20 mouse cellular contexts compared by ENCODE assay signal in genomic region chr15:62170337-62170736, GRCm38 (mm10).
DNase-seq lines count a peak whose midpoint lies in the region; ATAC-seq and TF ChIP-seq lines count a peak whose summit lies in the region.
"Had no signal": no experiment of that assay in that cellular context is flagged by ENCODE, and none has a peak within 500 bp of the region (broad histone marks: within the 10 kb centered on the region; RNA-seq: fewer than 3 reads in every experiment).

No protein-coding gene starts in this region.

- WGBS in thymus, adult 2 months: 89% methylated on average over 4 of the region's 4 CpGs
- WGBS in liver, embryonic 13.5 days (ENCODE audit: insufficient replicate concordance): 76% methylated on average over 4 of the region's 4 CpGs

- ATAC-seq in liver, embryonic 13.5 days (ENCODE audit: low read depth): no peak
- ATAC-seq: forebrain, embryonic 14.5 days had no signal

- H3K4me2 ChIP-seq in liver, embryonic 13.5 days: no peak overlapping the region
- H3K4me2 ChIP-seq: embryonic facial prominence, embryonic 12.5 days; embryonic facial prominence, embryonic 15.5 days; heart, embryonic 11.5 days; hindbrain, embryonic 12.5 days; hindbrain, embryonic 15.5 days had no signal

- no peaks in the 10 kb centered on the region for H3K36me3 ChIP-seq in thymus, adult 2 months (ENCODE audit: control insufficient read depth, insufficient read depth, low read length)
- H3K36me3 ChIP-seq in MEL (ENCODE audit: control insufficient read depth in 1 of 2, insufficient read depth in 2 of 2, low read length in 2 of 2): peaks cover 11 to 43% of the 10 kb centered on the region in 2 experiments
- no peaks in the 10 kb centered on the region for H3K36me3 ChIP-seq in liver, embryonic 13.5 days
- H3K36me3 ChIP-seq: embryonic facial prominence, embryonic 12.5 days; embryonic facial prominence, embryonic 15.5 days; hindbrain, embryonic 12.5 days; hindbrain, embryonic 15.5 days had no signal

- TF ChIP-seq CTCF in thymus, adult 2 months (IDR thresholded peaks at IDR 0.05; ENCODE audit: borderline replicate concordance, control insufficient read depth, extremely low read depth, insufficient read depth, low read length, poor library complexity): no peak
- TF ChIP-seq CTCF in MEL (IDR thresholded peaks at IDR 0.05 in 2 of 3, conservative IDR thresholded peaks at IDR 0.05 in 1 of 3; ENCODE audit: control insufficient read depth in 1 of 3, insufficient read depth in 1 of 3, low read depth in 2 of 3, low read length in 3 of 3, poor library complexity in 1 of 3, severe bottlenecking in 1 of 3): no peak

- peaks cover 44% of the 10 kb centered on the region for H3K79me2 ChIP-seq in MEL (ENCODE audit: control insufficient read depth, insufficient read depth, low read length, poor library complexity)

- H3K9me3 ChIP-seq in MEL (replicated peaks; ENCODE audit: insufficient read depth, low read length): no peaks in the 10 kb centered on the region
- H3K9me3 ChIP-seq in liver, embryonic 13.5 days (replicated peaks): no peaks in the 10 kb centered on the region
- H3K9me3 ChIP-seq: embryonic facial prominence, embryonic 12.5 days; embryonic facial prominence, embryonic 15.5 days; G1E; hindbrain, embryonic 12.5 days; hindbrain, embryonic 15.5 days had no signal

- no peak for TF ChIP-seq EP300 in MEL (IDR thresholded peaks at IDR 0.05; ENCODE audit: low read depth in 1 of 2, low read length in 2 of 2)

- TF ChIP-seq POLR2A in thymus, adult 2 months (IDR thresholded peaks at IDR 0.05; ENCODE audit: control insufficient read depth, extremely low read depth, insufficient read depth, low read length, poor library complexity): no peak
- no peak for TF ChIP-seq POLR2A in MEL (IDR thresholded peaks at IDR 0.05; ENCODE audit: control insufficient read depth in 1 of 2, insufficient read depth in 1 of 2, low read depth in 1 of 2, low read length in 2 of 2, poor library complexity in 1 of 2)

- H3K4me1 ChIP-seq in thymus, adult 2 months (replicated peaks; ENCODE audit: control insufficient read depth, insufficient read depth, low read length): peaks cover 21% of the 10 kb centered on the region
- H3K4me1 ChIP-seq in MEL (ENCODE audit: control insufficient read depth in 1 of 2, insufficient read depth in 2 of 2, low read length in 2 of 2): peaks cover 16 to 33% of the 10 kb centered on the region in 2 experiments
- peaks cover 61% of the 10 kb centered on the region for H3K4me1 ChIP-seq in liver, embryonic 13.5 days (replicated peaks)
- H3K4me1 ChIP-seq: embryonic facial prominence, embryonic 12.5 days; embryonic facial prominence, embryonic 15.5 days; hindbrain, embryonic 12.5 days; hindbrain, embryonic 15.5 days had no signal

- no peak overlapping the region for H3K9ac ChIP-seq in MEL (ENCODE audit: control insufficient read depth, low read depth, low read length, poor library complexity, severe bottlenecking)
- no peak overlapping the region for H3K9ac ChIP-seq in liver, embryonic 13.5 days
- H3K9ac ChIP-seq: embryonic facial prominence, embryonic 12.5 days; embryonic facial prominence, embryonic 15.5 days; hindbrain, embryonic 12.5 days; hindbrain, embryonic 15.5 days had no signal

- H3K27me3 ChIP-seq in thymus, adult 2 months (ENCODE audit: control insufficient read depth, insufficient read depth, low read length): no peaks in the 10 kb centered on the region
- H3K27me3 ChIP-seq in MEL (ENCODE audit: control insufficient read depth in 1 of 2, insufficient read depth in 2 of 2, low read length in 2 of 2): no peaks in the 10 kb centered on the region
- no peaks in the 10 kb centered on the region for H3K27me3 ChIP-seq in liver, embryonic 13.5 days
- H3K27me3 ChIP-seq: embryonic facial prominence, embryonic 12.5 days; embryonic facial prominence, embryonic 15.5 days; hindbrain, embryonic 12.5 days; hindbrain, embryonic 15.5 days had no signal

- H3K4me3 ChIP-seq in thymus, adult 2 months (ENCODE audit: control insufficient read depth, insufficient read depth, low read length): no peak overlapping the region
- H3K4me3 ChIP-seq in MEL (ENCODE audit: control insufficient read depth in 1 of 2, insufficient read depth in 1 of 2, low read depth in 2 of 2, low read length in 2 of 2): no peak overlapping the region
- H3K4me3 ChIP-seq in liver, embryonic 13.5 days (replicated peaks): no peak overlapping the region
- H3K4me3 ChIP-seq: embryonic facial prominence, embryonic 12.5 days; embryonic facial prominence, embryonic 15.5 days; hindbrain, embryonic 12.5 days; hindbrain, embryonic 15.5 days had no signal

- DNase-seq in thymus, adult 2 months: no peak
- no peak for DNase-seq in thymus, postnatal 25 days
- DNase-seq in MEL (ENCODE audit: low read depth, low spot score): no peak
- DNase-seq in liver, embryonic 13.5 days: no peak
- DNase-seq in right cerebral cortex, postnatal 10 days (ENCODE audit: low spot score in 2 of 2): no peak
- no peak for DNase-seq in cerebellum, postnatal 25 days
- DNase-seq: adrenal gland, adult 8-10 months; adrenal gland, postnatal 25 days; cerebellum, adult 18-20 months; cerebellum, adult 9-10 months; cerebellum, postnatal 14 days; gastrocnemius, postnatal 10 days; gastrocnemius, postnatal 36 days had no signal

- no peak for TF ChIP-seq RAD21 in MEL (IDR thresholded peaks at IDR 0.05; ENCODE audit: low read depth, low read length)

- peak overlapping the region; percentile 76 for H3K27ac ChIP-seq in thymus, adult 2 months (ENCODE audit: control insufficient read depth, insufficient read depth, low read length)
- H3K27ac ChIP-seq in MEL (ENCODE audit: control insufficient read depth, low read depth, low read length): no peak overlapping the region
- H3K27ac ChIP-seq in liver, embryonic 13.5 days: peak overlapping the region; percentile 50
- H3K27ac ChIP-seq: embryonic facial prominence, embryonic 12.5 days; embryonic facial prominence, embryonic 15.5 days; hindbrain, embryonic 12.5 days; hindbrain, embryonic 15.5 days had no signal

TF ChIP-seq in MEL, 35 proteins besides CTCF, POLR2A, EP300 and RAD21:
- TF ChIP-seq JUND (IDR thresholded peaks at IDR 0.05; ENCODE audit: low read depth, low read length) (no peak), MAZ (IDR thresholded peaks at IDR 0.05; ENCODE audit: low read depth, low read length) (no peak), SIN3A (IDR thresholded peaks at IDR 0.05; ENCODE audit: low read length) (no peak), TBP (IDR thresholded peaks at IDR 0.05; ENCODE audit: low read depth, low read length) (no peak), HCFC1 (IDR thresholded peaks at IDR 0.05; ENCODE audit: low read depth, low read length) (no peak), UBTF (IDR thresholded peaks at IDR 0.05; ENCODE audit: borderline replicate concordance, insufficient read depth, low read depth, low read length) (no peak), ZNF384 (IDR thresholded peaks at IDR 0.05; ENCODE audit: low read depth, low read length) (peak; percentile 20; the same call in 1 of the 2 replicates), NRF1 (IDR thresholded peaks at IDR 0.05; ENCODE audit: insufficient read depth, low read depth, low read length, poor library complexity, severe bottlenecking) (no peak), MYC (IDR thresholded peaks at IDR 0.05; ENCODE audit: low read depth, low read length) (no peak)
